Mouse (Mus musculus): ENCODE measurements around the gene Clec4g. TPM values are rescaled to one million over a fixed set of nuclear protein-coding genes. Genes with fewer than 3 reads are reported as not detected.
"Not testable (repeated sequence)": the region's sequence is repeated elsewhere in the genome, so short reads cannot be mapped to it uniquely, and the experiment has no call there.

The Clec4g gene
- 0.50 TPM in 1 of 2 replicates, not detected in the other for polyA plus RNA-seq (2012; rRNA removed)

- Histone ChIP-seq H3K27ac (ENCODE audit: insufficient read depth, low read depth, low read length) (no peak within 1 kb of the TSS), H3K27me3 (replicated peaks; ENCODE audit: control insufficient read depth, insufficient read depth, low read length) (no peaks in the 10 kb centered on the region), H3K36me3 (ENCODE audit: control insufficient read depth, insufficient read depth, low read length) (no peaks in the 10 kb centered on the region), H3K4me1 (ENCODE audit: control insufficient read depth, insufficient read depth, low read length) (no peaks in the 10 kb centered on the region), H3K4me3 (ENCODE audit: insufficient read depth, low read depth, low read length) (no peak within 1 kb of the TSS)
- WGBS: 61% methylated on average over 5 of the region's 5 CpGs
- no peak for TF ChIP-seq CTCF (conservative IDR thresholded peaks at IDR 0.05; ENCODE audit: insufficient read depth, insufficient read length, low read depth, low read length)
- no peak for TF ChIP-seq POLR2A (IDR thresholded peaks at IDR 0.05; ENCODE audit: low read depth, low read length)
- no peak for DNase-seq
Measured at GRCm38 (mm10) chr8:3720551-3720950, at the start of gene Clec4g. TSS of gene Clec4g (minus strand) at chr8:3720651.

GRCm38 (mm10) chr8:3768641-3769040 is 48.2 kb upstream of the Clec4g start:
- not testable (repeated sequence) for DNase-seq
- 79% methylated on average over 5 of the region's 5 CpGs for WGBS

GRCm38 (mm10) chr8:3754261-3754850 is 33.9 kb upstream of the Clec4g start:
- Histone ChIP-seq H3K4me1 (ENCODE audit: control insufficient read depth, insufficient read depth, low read length) (no peaks in the 10 kb centered on the region), H3K4me3 (ENCODE audit: insufficient read depth, low read depth, low read length) (no peak overlapping the region), H3K27ac (ENCODE audit: insufficient read depth, low read depth, low read length) (no peak overlapping the region), H3K27me3 (replicated peaks; ENCODE audit: control insufficient read depth, insufficient read depth, low read length) (no peaks in the 10 kb centered on the region), H3K36me3 (ENCODE audit: control insufficient read depth, insufficient read depth, low read length) (no peaks in the 10 kb centered on the region)
- DNase-seq: peak; percentile 30
- no peak for TF ChIP-seq CTCF (conservative IDR thresholded peaks at IDR 0.05; ENCODE audit: insufficient read depth, insufficient read length, low read depth, low read length)
- no peak for TF ChIP-seq POLR2A (IDR thresholded peaks at IDR 0.05; ENCODE audit: low read depth, low read length)
- WGBS: 73% methylated on average over 18 of the region's 18 CpGs

More at GRCm38 (mm10) chr8:3768641-3769040, 48.2 kb upstream of the Clec4g start:
- not testable (repeated sequence) for H3K27me3 ChIP-seq (replicated peaks; ENCODE audit: control insufficient read depth, insufficient read depth, low read length); H3K4me3 ChIP-seq (ENCODE audit: insufficient read depth, low read depth, low read length); H3K36me3 ChIP-seq (ENCODE audit: control insufficient read depth, insufficient read depth, low read length); H3K27ac ChIP-seq (ENCODE audit: insufficient read depth, low read depth, low read length); H3K4me1 ChIP-seq (ENCODE audit: control insufficient read depth, insufficient read depth, low read length)

- H3K36me3 ChIP-seq (ENCODE audit: control insufficient read depth, insufficient read depth, low read length): no peaks in the 10 kb centered on the region
- no peak for DNase-seq
- H3K4me3 ChIP-seq (ENCODE audit: insufficient read depth, low read depth, low read length): no peak within 1 kb of the TSS
- H3K27ac ChIP-seq (ENCODE audit: insufficient read depth, low read depth, low read length): no peak within 1 kb of the TSS
- TF ChIP-seq POLR2A (IDR thresholded peaks at IDR 0.05; ENCODE audit: low read depth, low read length): no peak
- TF ChIP-seq CTCF (conservative IDR thresholded peaks at IDR 0.05; ENCODE audit: insufficient read depth, insufficient read length, low read depth, low read length): no peak
- no peaks in the 10 kb centered on the region for H3K4me1 ChIP-seq (ENCODE audit: control insufficient read depth, insufficient read depth, low read length)
- 76% methylated on average over 4 of the region's 4 CpGs for WGBS
- H3K27me3 ChIP-seq (replicated peaks; ENCODE audit: control insufficient read depth, insufficient read depth, low read length): no peaks in the 10 kb centered on the region
Measured at GRCm38 (mm10) chr8:3748761-3749160, 28.3 kb upstream of the Clec4g start, which contains the start of gene Cd209a. TSS of gene Cd209a (minus strand) at chr8:3748984.

GRCm38 (mm10) chr8:3736947-3737346 is 16.5 kb upstream of the Clec4g start:
- H3K4me1 ChIP-seq (ENCODE audit: control insufficient read depth, insufficient read depth, low read length): no peaks in the 10 kb centered on the region
- DNase-seq: no peak
- H3K36me3 ChIP-seq (ENCODE audit: control insufficient read depth, insufficient read depth, low read length): no peaks in the 10 kb centered on the region
- WGBS: 87% methylated on average over 2 of the region's 2 CpGs
- no peaks in the 10 kb centered on the region for H3K27me3 ChIP-seq (replicated peaks; ENCODE audit: control insufficient read depth, insufficient read depth, low read length)
- H3K27ac ChIP-seq (ENCODE audit: insufficient read depth, low read depth, low read length): no peak overlapping the region
- no peak overlapping the region for H3K4me3 ChIP-seq (ENCODE audit: insufficient read depth, low read depth, low read length)
- TF ChIP-seq POLR2A (IDR thresholded peaks at IDR 0.05; ENCODE audit: low read depth, low read length) (no peak), CTCF (conservative IDR thresholded peaks at IDR 0.05; ENCODE audit: insufficient read depth, insufficient read length, low read depth, low read length) (no peak)

GRCm38 (mm10) chr8:3735599-3735998 is 15.1 kb upstream of the Clec4g start:
- Histone ChIP-seq H3K4me3 (ENCODE audit: insufficient read depth, low read depth, low read length) (no peak overlapping the region), H3K27ac (ENCODE audit: insufficient read depth, low read depth, low read length) (no peak overlapping the region), H3K4me1 (ENCODE audit: control insufficient read depth, insufficient read depth, low read length) (no peaks in the 10 kb centered on the region), H3K27me3 (replicated peaks; ENCODE audit: control insufficient read depth, insufficient read depth, low read length) (no peaks in the 10 kb centered on the region; the same call in 1 of the 2 replicates), H3K36me3 (ENCODE audit: control insufficient read depth, insufficient read depth, low read length) (no peaks in the 10 kb centered on the region)
- DNase-seq: no peak
- WGBS: 99% methylated on average over 2 of the region's 2 CpGs
- TF ChIP-seq POLR2A (IDR thresholded peaks at IDR 0.05; ENCODE audit: low read depth, low read length): no peak

GRCm38 (mm10) chr8:3734084-3734483 is 13.6 kb upstream of the Clec4g start:
- DNase-seq: no peak
- no peak overlapping the region for H3K27ac ChIP-seq (ENCODE audit: insufficient read depth, low read depth, low read length)
- 43% methylated on average over 1 of the region's 1 CpGs for WGBS

More at GRCm38 (mm10) chr8:3734084-3734483, 13.6 kb upstream of the Clec4g start:
- Histone ChIP-seq H3K4me3 (ENCODE audit: insufficient read depth, low read depth, low read length) (no peak overlapping the region), H3K36me3 (ENCODE audit: control insufficient read depth, insufficient read depth, low read length) (no peaks in the 10 kb centered on the region), H3K4me1 (ENCODE audit: control insufficient read depth, insufficient read depth, low read length) (no peaks in the 10 kb centered on the region), H3K27me3 (replicated peaks; ENCODE audit: control insufficient read depth, insufficient read depth, low read length) (no peaks in the 10 kb centered on the region; the same call in 1 of the 2 replicates)
- TF ChIP-seq POLR2A (IDR thresholded peaks at IDR 0.05; ENCODE audit: low read depth, low read length) (no peak), CTCF (conservative IDR thresholded peaks at IDR 0.05; ENCODE audit: insufficient read depth, insufficient read length, low read depth, low read length) (no peak)
